Mouse (Mus musculus) bone marrow macrophage, adult 2 months (primary cell): ENCODE results near the gene Vstm2a.

Experiments used
- CTCF ChIP-seq: IDR thresholded peaks from 2 replicates; pipeline ENCODE4 v1.5.1; 2012; ENCODE audit warnings: low read depth, mild to moderate bottlenecking, low read length, moderate library complexity
- POLR2A ChIP-seq: IDR thresholded peaks from 2 replicates; pipeline ENCODE4 v1.6.1; 2012; ENCODE audit warnings: mild to moderate bottlenecking, low read depth, low read length, borderline replicate concordance

- no peak for TF ChIP-seq POLR2A
- no peak for TF ChIP-seq CTCF
Observed at GRCm38 (mm10) chr11:16299492-16299891, 42.0 kb downstream of the Vstm2a start.
